Mouse (Mus musculus) intestine, embryonic 14.5 days (tissue): ENCODE results near the gene Dennd5b. TPM values are rescaled to one million over a fixed set of nuclear protein-coding genes. Genes with fewer than 3 reads are reported as not detected.

ENCODE experiments used
- ATAC-seq: fragments of 200-750 bp; cut with Nextera tagmentation; replicated peaks from 2 replicates; pipeline ENCODE4 v1.8.0; 2017; ENCODE audit warnings: low read depth, moderate number of reproducible peaks, moderate TSS enrichment, moderate library complexity; ENCODE audit not compliant: low FRiP score, low TSS enrichment
- DNase-seq: peaks from one replicate; pipeline ENCODE4 v3.0.0-alpha.2; 2018; ENCODE audit warnings: low spot score
- H3K27ac ChIP-seq: fragments of 300-500 bp; sonication (generic); 2 replicates; pipeline ENCODE4 v1.5.1; 2014; ENCODE audit warnings: low read depth, mild to moderate bottlenecking, control low read depth
- H3K27me3 ChIP-seq: fragments of 300-500 bp; sonication (generic); replicated peaks from 2 replicates; pipeline ENCODE4 v1.6.1; 2014; ENCODE audit warnings: low read length, control low read depth; ENCODE audit not compliant: control insufficient read depth, insufficient read depth
- H3K36me3 ChIP-seq: fragments of 300-500 bp; sonication (generic); 2 replicates; pipeline ENCODE4 v1.6.1; 2014; ENCODE audit warnings: low read length, control low read depth; ENCODE audit not compliant: control insufficient read depth, insufficient read depth
- H3K4me1 ChIP-seq: fragments of 300-500 bp; sonication (generic); replicated peaks from 2 replicates; pipeline ENCODE4 v1.6.1; 2014; ENCODE audit warnings: low read length, control low read depth, mixed read lengths; ENCODE audit not compliant: control insufficient read depth, insufficient read depth
- H3K4me2 ChIP-seq: fragments of 300-500 bp; sonication (generic); 2 replicates; pipeline ENCODE4 v1.6.1; 2014; ENCODE audit warnings: low read length
- H3K4me3 ChIP-seq: fragments of 300-500 bp; sonication (generic); 2 replicates; pipeline ENCODE4 v1.5.1; 2014; ENCODE audit warnings: low read depth, low read length, control low read depth, mixed read lengths
- H3K9ac ChIP-seq: fragments of 300-500 bp; sonication (generic); 2 replicates; pipeline ENCODE4 v1.6.1; 2014; ENCODE audit warnings: mild to moderate bottlenecking, low read length
- H3K9me3 ChIP-seq: fragments of 300-500 bp; sonication (generic); 2 replicates; pipeline ENCODE4 v1.6.1; 2016; ENCODE audit warnings: low read length, control low read depth; ENCODE audit not compliant: control insufficient read depth
- WGBS: fragments of 180-500 bp; shearing (Covaris S2); extraction: QIAGEN DNeasy Blood & Tissue Kit; methylation state at CpG from one replicate; pipeline ENCODE4 v1.1.7; 2014; 5-methylcytosine and 5-hydroxymethylcytosine counted together
- polyA plus RNA-seq: library from polyadenylated mRNA; unstranded; fragments of >200 nt; fragmentation: Nextera tagmentation; extraction: Ambion mirVana; gene quantifications from 2 replicates; pipeline ENCODE4 v1.2.1, GENCODE M21; 2014

Gene Dennd5b
- polyA plus RNA-seq, 1 experiment from 2014 or later: 13.2 TPM

DNA sequence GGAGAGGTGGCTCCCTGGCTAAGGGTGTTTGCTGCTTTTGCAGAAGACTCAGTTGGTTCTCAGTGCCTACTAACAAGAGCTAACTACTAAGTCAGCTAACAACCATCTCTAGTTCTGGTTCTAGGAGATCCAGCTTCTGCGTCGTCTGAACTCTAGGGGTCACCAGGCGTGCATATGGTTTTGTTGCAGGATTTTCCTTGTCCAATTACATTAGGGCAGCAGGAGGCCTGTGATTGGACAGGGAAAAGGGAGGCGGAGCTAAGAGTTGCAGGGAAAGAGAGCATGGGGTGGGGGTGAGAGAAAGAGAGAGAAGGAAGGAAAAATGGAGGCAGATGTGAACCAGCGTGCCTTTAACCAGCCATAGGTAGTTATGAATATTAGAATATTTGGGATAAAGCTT, 83.0 kb downstream of the Dennd5b start:
- no peak overlapping the region for H3K27ac ChIP-seq
- no peak overlapping the region for H3K4me2 ChIP-seq
- H3K4me3 ChIP-seq: no peak overlapping the region
- WGBS: 85% methylated on average over 5 of the region's 5 CpGs
- H3K9me3 ChIP-seq: no peaks in the 10 kb centered on the region
- no peaks in the 10 kb centered on the region for H3K27me3 ChIP-seq
- no peak overlapping the region for H3K9ac ChIP-seq
- no peak for ATAC-seq
- H3K4me1 ChIP-seq: no peaks in the 10 kb centered on the region
- H3K36me3 ChIP-seq: peaks cover 63% of the 10 kb centered on the region
- DNase-seq: no peak

DNA sequence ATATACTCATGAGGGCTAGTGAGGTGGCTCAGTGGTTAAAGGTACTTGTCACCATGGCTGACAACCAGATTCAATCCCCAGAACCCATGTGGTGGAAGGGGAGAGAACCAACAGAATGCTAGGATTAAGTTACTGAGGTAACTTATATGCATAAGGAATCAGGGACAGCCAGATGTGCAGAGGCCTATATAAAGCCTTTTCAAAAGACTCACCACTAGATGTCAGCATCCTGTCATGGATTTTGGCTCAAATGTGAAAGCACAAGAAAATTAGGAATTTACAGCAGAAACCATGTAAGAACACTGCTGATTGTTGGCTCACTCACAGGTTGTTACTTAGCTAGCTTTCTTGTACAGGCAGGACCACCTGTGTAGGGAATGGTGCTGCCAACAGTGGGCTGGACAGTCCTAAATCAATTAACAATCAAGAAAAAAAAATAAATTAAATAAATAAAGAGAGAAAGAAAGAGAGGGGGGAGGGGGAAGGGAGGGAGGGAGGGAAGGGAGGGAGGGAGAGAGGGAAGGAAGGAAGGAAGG, 90.6 kb downstream of the Dennd5b start:
- no peak overlapping the region for H3K9ac ChIP-seq
- no peak overlapping the region for H3K4me2 ChIP-seq
- H3K36me3 ChIP-seq: peaks cover 63% of the 10 kb centered on the region
- H3K9me3 ChIP-seq: no peaks in the 10 kb centered on the region
- no peak overlapping the region for H3K4me3 ChIP-seq
- H3K4me1 ChIP-seq: no peaks in the 10 kb centered on the region
- no peak overlapping the region for H3K27ac ChIP-seq
- no peaks in the 10 kb centered on the region for H3K27me3 ChIP-seq
- no peak for DNase-seq
- no peak for ATAC-seq

DNA sequence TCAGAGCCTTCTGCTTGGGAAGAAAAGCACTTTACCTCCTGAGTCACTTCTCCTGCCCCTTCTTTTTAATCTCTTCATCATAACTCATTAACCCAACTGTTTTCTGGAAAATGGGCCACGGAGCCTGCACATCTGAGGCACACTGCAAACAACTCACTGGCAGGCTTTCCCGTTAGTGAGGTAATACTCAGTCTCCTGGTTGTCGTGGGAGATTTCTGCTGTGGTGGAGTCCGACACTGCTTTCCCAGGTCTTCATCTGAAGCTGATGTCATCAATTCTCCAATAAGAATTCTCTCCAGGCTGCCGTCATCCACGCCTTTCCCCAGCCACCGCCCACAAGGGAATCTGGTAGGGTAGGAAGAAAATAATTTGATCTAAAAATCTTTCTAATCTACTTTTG, 96.5 kb downstream of the Dennd5b start:
- DNase-seq: no peak
- H3K9me3 ChIP-seq: no peaks in the 10 kb centered on the region
- no peak overlapping the region for H3K4me3 ChIP-seq
- H3K27ac ChIP-seq: no peak overlapping the region
- ATAC-seq: no peak
- no peaks in the 10 kb centered on the region for H3K4me1 ChIP-seq
- H3K27me3 ChIP-seq: no peaks in the 10 kb centered on the region
- no peak overlapping the region for H3K9ac ChIP-seq
- 89% methylated on average over 7 of the region's 7 CpGs for WGBS
- no peak overlapping the region for H3K4me2 ChIP-seq
- peaks cover 71% of the 10 kb centered on the region for H3K36me3 ChIP-seq

DNA sequence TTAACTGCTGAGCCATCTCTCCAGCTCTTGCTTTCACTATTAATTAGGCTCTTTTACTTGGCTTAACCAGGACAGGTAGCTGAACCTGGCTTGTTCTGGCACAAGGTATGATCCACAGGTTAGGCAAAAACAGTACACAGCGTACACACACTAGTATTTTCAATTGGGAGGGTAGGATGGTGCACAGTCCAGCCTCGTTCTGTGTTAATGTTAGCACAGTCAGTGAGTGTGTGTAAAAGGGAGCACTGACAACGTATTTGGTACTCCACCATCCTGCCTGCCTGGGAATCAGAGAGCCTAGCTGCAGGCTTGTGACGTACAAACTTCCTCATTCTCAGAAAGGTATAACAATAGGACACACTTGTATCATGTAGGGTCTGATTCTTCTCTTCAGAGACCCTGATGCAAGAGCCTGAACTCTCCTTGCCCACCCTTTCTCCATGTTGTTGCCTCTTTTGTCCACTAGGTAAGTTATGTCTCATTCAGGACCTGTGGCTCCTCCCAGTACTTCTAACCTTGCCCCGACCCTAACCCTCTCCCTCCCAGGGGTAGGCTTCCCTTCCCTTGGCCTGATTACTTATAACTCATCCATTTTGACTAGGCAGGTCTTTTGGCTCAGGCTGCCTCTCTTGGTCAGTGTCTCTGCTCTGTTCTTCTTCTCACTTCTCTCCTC, 107.0 kb downstream of the Dennd5b start:
- 0 out of 2 replicates have a peak, but pooled peaks cover 6% of the 10 kb centered on the region for H3K4me1 ChIP-seq
- H3K27me3 ChIP-seq: no peaks in the 10 kb centered on the region
- DNase-seq (no peak), ATAC-seq (no peak)
- peaks cover 35% of the 10 kb centered on the region for H3K36me3 ChIP-seq
- WGBS: 73% methylated on average over 5 of the region's 5 CpGs
- no peak overlapping the region for H3K27ac ChIP-seq
- no peak overlapping the region for H3K9ac ChIP-seq
- H3K9me3 ChIP-seq: no peaks in the 10 kb centered on the region
- H3K4me3 ChIP-seq: no peak overlapping the region
- H3K4me2 ChIP-seq: no peak overlapping the region

DNA sequence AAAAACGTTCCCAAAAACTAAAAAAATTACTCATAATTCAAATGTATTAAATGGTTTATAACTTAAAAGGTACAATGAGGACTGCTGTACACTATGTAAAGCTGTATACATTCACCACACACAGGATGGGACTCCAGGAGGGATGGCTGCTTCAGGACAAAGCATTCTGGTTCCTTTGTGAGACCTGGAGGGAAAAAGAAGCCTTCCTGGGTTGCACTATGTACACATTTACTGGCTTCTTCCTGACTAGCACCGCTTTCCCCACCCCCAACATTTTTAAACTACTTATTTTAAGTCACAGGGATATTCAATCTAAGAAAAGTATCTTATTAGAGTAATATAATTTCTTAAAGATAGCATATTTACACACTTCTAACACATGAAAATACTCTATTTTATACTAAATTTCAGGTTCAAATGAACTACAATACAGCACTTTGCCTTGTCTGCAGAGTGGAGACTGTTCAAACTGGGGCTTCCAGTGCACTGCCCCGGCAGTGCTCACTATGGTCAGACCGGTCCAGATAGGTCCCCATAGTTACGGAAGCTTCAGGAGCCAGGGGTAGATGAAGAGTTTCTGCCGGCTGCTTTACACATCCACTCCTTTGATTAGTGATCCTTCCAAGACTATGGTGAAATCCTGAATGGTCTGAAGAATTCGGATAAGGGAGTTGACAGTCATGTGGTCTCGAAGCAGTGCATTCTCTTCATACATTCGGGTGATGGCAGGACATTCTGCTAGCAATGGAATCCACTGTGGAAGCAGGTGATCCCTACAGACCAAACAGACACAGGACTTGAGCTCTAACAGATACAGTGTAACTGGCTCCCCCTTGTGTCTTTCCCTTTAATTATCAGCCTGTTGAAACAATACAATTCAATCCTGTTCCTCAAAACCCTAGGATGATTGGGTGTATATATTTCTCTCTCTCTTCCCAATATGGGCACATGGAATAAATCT, 108.1 kb downstream of the Dennd5b start:
- WGBS: 34% methylated on average over 9 of the region's 9 CpGs
- DNase-seq: peak; percentile 59
- Histone ChIP-seq H3K27ac (no peak overlapping the region), H3K27me3 (no peaks in the 10 kb centered on the region), H3K36me3 (peaks cover 27% of the 10 kb centered on the region), H3K4me3 (no peak overlapping the region), H3K9ac (no peak overlapping the region), H3K4me1 (0 out of 2 replicates have a peak, but pooled peaks cover 6% of the 10 kb centered on the region), H3K9me3 (no peaks in the 10 kb centered on the region), H3K4me2 (no peak overlapping the region)
- ATAC-seq: peak; percentile 81

DNA sequence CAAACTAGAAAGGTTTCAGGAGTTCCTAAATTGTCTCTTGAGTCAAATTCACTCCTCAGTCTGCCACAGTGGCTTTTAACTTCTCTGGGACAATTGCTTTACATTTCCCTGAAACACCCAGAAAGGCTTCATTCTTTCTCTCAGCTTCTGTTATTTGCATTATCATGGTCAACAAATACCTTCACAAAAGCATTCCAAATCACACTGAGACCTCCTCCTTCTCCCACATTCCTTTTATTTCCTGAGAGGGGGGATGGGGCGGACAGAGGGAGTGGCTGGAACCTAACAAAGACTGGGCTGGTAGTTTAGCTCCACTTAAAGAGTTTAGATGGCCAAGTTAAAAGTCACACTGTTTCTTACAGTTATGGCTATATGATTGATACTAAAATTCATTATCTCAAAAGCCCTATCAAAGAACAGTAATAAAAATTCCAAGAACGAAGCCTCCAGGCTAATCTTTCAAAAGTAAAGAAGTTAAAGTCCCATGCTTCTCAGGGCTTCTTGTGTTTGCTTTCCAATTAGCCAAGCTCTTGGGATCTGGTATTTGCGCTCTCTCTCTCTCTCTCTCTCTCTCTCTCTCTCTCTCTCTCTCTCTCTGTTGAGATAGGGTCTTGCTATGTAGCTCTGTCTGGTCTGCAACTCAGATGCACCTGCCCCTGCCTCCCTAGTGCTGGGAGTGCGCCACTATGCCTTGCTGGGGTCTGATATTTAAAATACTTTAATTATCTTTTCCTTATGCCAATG, 108.9 kb downstream of the Dennd5b start:
- DNase-seq (no peak), ATAC-seq (no peak)
- Histone ChIP-seq H3K4me2 (no peak overlapping the region), H3K4me1 (0 out of 2 replicates have a peak, but pooled peaks cover 6% of the 10 kb centered on the region), H3K36me3 (peaks cover 20% of the 10 kb centered on the region), H3K4me3 (no peak overlapping the region), H3K9me3 (no peaks in the 10 kb centered on the region), H3K27me3 (no peaks in the 10 kb centered on the region), H3K9ac (no peak overlapping the region), H3K27ac (no peak overlapping the region)
- 47% methylated on average over 4 of the region's 4 CpGs for WGBS

DNA sequence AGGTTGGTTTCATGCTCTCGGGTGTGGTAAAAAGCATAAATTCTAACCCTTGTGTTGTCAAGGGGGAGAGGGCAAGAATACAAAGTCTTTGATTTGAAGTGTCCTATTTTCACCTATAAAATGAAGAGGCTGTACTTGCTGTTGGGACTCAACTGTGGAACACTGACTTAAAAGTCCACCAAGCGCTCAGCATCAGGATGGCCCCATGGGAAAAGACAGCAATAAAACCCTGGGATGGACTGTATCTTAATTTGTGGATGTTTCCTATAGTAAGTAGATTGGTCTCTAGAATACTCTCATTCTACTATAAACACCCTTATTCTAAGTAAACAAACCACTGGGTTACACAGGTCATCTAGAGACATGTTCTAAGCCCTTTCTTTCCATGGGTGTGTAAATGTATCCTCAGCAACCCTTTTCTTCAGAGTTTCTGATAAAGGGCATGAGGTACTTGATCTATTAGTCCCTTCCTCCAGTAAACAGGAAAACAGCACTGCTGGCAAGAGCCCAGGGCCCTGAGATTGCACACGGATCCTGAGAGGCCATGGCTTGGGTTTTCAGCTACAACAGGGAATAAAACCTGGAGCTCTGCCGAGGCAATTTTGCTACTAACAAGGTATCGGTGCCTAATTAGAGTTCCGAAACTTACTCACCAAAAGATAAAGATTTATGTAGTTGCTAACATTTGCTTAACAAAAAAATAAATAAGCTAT, 109.7 kb downstream of the Dennd5b start:
- Histone ChIP-seq H3K27ac (no peak overlapping the region), H3K9ac (no peak overlapping the region), H3K9me3 (no peaks in the 10 kb centered on the region), H3K4me1 (0 out of 2 replicates have a peak, but pooled peaks cover 6% of the 10 kb centered on the region), H3K36me3 (peaks cover 13% of the 10 kb centered on the region), H3K4me3 (no peak overlapping the region), H3K27me3 (no peaks in the 10 kb centered on the region), H3K4me2 (no peak overlapping the region)
- WGBS: 48% methylated on average over 6 of the region's 6 CpGs
- ATAC-seq: no peak
- DNase-seq: no peak
